Mouse (Mus musculus): ENCODE data around the gene Lrcol1. TPM values are rescaled to one million over a fixed set of nuclear protein-coding genes. Genes with fewer than 3 reads are reported as not detected.

Gene Lrcol1
- total RNA-seq, 2 experiments from 2014 or later, result not detected

DNA sequence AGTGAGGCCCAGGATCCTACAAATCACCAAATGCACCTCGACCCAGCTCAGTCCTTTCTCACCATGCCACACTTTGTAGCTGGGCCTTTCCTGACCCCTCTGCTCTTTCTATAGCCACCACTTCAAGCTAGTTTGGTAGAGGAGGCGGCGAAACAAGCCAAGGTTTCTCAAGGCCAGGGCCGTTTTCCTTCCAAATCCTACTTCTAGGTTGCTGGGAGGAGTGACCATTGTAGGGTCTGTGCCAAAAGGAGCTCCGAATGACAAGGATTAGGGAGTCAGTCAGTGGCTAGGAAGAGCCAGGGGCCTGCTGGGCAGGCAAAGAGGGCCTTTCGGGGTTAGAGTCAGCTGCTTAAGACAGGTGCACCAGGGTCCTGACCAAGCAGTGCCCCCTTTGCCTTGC lies 40.0 kb downstream of the Lrcol1 start:
- no peak for DNase-seq (ENCODE audit: low spot score in 2 of 2)
- intact Hi-C loops (cut with DNase I), result no loop called here

DNA sequence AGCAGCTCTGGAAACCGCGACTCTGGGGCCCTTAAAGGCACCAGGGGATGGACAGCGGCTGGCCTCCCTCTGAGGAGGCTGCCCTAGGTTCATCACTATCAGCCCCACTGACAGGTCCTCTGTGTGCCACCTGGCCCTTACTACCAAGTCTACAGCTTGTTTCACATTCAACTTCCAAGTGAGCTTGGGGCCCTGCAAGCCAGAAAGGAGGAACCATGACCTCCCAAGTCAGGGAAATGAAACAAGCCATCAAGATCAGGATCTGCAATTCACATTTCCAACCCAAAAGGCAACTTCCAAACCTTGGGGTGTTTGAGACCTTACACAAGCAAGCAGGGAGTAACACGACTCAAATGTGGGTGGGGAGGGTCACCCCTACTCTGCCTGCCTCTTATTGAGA lies 40.7 kb downstream of the Lrcol1 start:
- intact Hi-C loops (cut with DNase I), result no loop called here

DNA sequence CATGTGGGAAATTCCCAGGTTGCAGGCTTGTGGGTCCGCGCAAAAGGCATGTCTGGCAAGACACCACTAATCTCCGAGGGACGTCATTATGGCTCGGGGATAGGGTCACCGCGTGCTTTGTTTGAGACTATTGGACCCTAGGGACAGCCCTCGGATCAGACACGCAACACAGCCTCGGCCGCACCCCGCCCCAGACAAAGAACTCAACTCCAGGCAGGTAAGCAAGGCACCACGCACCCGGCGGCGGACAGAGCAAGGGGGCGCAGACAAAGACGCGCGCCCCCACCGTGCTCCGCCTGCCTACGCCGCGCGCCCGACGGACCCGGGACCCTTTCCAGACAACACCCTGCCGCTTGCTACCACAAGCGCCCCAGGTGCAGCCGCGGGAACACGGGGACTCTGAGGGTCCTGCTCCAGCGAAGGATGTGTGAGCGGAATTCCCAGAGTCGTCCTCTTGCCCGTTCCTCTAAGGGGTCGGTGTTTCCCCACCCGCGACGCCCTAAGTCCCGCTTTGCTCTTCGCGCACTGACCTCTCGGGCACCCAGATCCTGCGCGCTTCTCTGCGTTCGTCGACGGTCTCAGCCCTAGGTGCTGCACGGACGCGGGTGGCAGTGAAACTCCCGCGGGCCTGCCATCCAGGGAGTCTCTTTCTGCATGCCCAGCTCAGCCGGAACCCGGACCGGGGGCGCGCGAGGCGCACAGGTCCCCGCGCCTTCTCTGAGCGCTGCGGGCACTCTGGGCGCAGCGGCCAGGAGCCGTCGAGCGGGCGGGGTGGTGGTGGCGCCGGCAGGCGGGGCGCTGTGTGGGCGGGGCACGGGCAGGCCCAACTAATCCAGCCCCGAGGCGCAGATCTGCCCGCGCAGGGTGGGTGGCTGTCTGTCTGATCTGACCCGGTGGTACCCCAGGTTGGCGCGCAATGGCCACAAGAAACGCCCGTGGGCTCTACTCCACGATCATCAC lies 42.1 kb downstream of the Lrcol1 start:
- intact Hi-C loops (cut with DNase I), result no loop called here
- DNase-seq (ENCODE audit: low spot score in 2 of 2), result peak; percentile 58 to 70

More for the DNA sequence above, 40.7 kb downstream of the Lrcol1 start:
- no peak for DNase-seq (ENCODE audit: low spot score in 2 of 2)

DNA sequence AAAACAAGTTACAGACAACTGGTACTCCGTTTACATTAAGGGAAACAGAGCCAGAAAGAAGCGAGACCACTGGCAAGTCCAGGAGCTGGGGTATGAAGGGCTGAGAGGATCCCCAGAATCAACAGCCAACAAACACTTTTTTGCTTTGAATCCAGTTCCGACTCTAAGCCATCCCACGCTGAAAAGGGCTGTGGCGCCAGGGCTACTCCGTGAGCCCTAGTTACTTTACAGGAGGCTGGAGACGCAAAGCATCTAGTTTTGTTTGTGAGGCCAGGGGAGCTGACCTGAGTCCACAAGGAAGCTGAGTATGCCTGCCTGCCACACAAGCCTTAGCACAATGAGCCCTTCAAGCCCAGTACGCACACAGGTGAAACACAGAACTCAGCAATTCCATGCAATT lies 42.8 kb downstream of the Lrcol1 start:
- intact Hi-C loops (cut with DNase I), result no loop called here
- no peak for DNase-seq (ENCODE audit: low spot score in 2 of 2)

DNA sequence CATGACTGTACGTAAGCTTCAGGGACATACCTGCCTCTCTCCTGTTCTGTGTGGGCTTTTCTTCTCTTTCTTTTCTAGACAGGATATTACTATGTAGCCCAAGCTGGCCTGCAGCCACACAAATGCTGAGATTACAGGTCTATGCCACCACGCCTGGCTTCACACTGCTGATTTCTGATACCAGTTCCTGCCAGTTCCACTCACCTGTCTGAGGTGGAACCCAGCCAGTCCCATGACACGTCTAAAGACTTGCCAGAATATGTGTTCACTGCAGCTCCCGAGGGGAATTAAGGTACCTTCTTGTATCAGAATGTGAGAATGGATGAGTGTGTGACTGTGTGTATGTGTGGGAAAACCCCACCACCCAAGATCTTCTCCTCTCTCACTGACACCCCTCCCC lies 46.1 kb downstream of the Lrcol1 start:
- no peak for DNase-seq (ENCODE audit: low spot score in 2 of 2)
- intact Hi-C loops (cut with DNase I), result no loop called here

DNA sequence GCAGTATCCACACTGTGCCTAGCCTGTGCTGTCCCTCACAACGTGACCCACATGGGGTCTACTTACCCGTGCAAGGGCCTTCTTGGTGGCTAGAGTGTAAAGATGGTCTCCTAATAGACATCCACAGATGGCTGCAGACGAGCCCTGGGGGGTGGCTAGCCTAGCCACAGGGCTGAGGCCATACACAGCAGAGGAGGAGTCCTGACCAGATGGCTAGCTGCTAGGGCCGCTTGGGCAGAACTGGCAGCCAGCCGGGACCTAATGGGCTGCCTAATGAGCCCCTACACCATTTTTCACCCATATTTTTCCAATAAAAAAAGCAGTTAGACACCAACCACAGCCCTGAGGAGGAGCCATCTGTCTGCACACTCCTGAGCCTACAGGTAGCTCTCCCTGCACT lies 48.2 kb downstream of the Lrcol1 start:
- no peak for DNase-seq (ENCODE audit: low spot score in 2 of 2)
- intact Hi-C loops (cut with DNase I), result no loop called here

DNA sequence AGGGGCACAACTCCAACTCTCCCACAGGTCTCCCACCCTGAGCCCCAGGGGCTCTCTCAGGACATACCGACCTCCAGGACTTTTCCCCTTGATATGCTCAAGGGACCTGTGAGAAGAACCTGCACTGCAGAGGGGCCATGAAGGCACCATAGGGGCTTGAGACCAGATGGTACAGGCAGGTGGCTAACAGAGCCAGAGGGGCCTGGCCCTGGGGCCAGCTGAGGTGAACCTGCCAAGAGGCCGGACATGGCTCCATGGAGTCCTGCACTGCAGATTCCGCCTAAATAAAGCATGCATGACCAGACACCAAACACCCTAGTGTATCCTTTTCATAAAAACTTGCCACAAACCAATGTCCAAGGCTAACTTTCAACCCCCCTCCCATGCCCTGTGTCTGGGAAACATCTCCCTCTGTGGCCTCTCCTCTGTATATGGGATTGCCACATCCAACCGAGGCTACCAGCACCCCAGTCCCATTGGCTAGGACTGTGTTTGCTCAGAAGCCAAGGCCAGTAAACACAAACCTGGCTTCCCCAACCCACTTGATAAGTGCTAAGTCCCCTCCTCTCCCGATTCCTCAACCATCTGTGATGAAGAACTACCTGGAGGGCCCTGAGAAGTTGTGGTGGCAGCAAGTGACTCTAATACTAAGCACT lies 50.6 kb downstream of the Lrcol1 start:
- intact Hi-C loops (cut with DNase I), result no loop called here
- no peak for DNase-seq (ENCODE audit: low spot score in 2 of 2)

DNA sequence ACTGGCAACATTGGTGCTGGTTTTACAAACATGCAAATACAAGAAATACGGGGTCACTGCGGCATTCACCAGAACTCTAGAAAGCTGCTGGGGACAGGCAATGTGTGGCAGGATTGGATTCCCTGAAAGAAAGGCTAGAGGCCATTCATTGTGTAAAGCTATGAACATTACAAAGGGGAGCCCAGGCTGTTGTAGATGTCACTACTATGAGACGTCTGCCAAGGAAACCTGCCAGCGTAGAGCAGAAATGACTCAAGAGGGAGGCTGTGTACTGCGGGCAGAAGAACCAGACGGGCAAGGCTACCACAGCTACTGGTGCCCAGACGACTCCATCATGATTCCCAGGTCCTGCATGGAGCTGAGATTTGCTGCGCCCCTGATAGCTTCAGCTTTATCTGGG lies 56.6 kb downstream of the Lrcol1 start:
- intact Hi-C loops (cut with DNase I), result no loop called here
- no peak for DNase-seq (ENCODE audit: low spot score in 2 of 2)

DNA sequence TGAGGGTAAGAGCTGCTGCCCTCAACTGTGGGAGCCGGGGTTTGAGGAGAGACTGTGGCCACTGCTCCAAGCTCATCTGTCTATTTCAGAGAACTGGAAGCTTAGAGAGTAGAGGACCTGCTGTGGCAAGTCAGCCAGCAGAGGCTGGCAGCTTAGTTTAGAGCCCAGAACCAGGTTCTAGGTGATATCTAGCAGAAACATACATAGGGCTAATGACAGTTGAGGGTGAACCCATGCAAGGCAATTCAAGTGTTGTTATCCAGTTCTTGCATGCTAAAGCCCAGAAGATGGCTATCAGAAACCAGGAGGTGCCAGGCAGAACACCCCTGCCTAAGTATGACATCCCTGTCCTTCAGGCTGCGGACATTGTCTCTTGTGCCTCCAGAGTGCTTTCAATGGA lies 58.0 kb downstream of the Lrcol1 start:
- intact Hi-C loops (cut with DNase I), result no loop called here
- DNase-seq (ENCODE audit: low spot score in 2 of 2), result no peak

DNA sequence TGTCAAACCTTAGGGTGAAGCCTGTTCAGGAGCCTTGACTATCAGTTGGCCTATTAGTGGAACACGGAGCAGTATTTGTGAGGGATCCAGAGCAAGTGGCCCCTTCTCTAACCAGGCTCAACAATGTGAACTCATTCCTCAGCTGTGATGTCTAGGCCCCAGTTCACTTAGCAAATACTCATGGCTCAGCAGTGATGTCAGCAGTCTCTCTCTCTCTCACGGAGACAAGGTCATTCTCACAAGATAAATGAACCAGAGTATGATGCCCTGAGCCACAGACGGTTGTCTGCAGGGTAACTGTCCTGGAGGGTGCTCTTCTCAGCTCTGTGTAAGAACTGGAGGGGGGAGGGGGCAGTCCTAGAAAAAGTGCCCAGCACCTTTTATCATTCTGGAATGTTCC lies 59.4 kb downstream of the Lrcol1 start:
- DNase-seq (ENCODE audit: low spot score in 2 of 2), result no peak
- intact Hi-C loops (cut with DNase I), result no loop called here

Other genes with a start within 250 kb of the Lrcol1 start
- gene Plcxd1, start 244.8 kb upstream of the Lrcol1 start, total RNA-seq (2021), result 1 to 10 TPM; 8.6 to 8.7 TPM
- 10 to 100 TPM; 84.2 to 85.4 TPM for gene Gtpbp6, start 236.5 kb upstream of the Lrcol1 start, total RNA-seq (2021)
- 10 to 100 TPM; 15.7 to 17.3 TPM for gene Zfp605, start 234.6 kb upstream of the Lrcol1 start, total RNA-seq (2021)
- gene Chfr, start 208.9 kb upstream of the Lrcol1 start, total RNA-seq (2021), result 10 to 100 TPM; 59.7 to 69.1 TPM
- 10 to 100 TPM; 38.5 to 44.6 TPM for gene Golga3, start 168.0 kb upstream of the Lrcol1 start, total RNA-seq (2021)
- gene Ankle2, start 113.7 kb upstream of the Lrcol1 start, total RNA-seq (2021), result 10 to 100 TPM; 28.7 to 29.5 TPM
- 10 to 100 TPM; 63.9 to 71.6 TPM for gene Pgam5, start 74.8 kb upstream of the Lrcol1 start, total RNA-seq (2021)
- gene Pxmp2, start 58.5 kb upstream of the Lrcol1 start, total RNA-seq (2021), result 1 to 10 TPM; 4.7 to 6.2 TPM
- 1 to 10 TPM; 1.3 to 2.5 TPM for gene Pole, start 58.4 kb upstream of the Lrcol1 start, total RNA-seq (2021)
- under 1 TPM; 0.37 to 0.38 TPM for gene P2rx2, start 1.5 kb upstream of the Lrcol1 start, total RNA-seq (2021)
- 10 to 100 TPM; 75.8 to 81.9 TPM for gene Fbrsl1, start 103.8 kb downstream of the Lrcol1 start, total RNA-seq (2021)
- 10 to 100 TPM; 83.1 to 88.7 TPM for gene Galnt9, start 199.6 kb downstream of the Lrcol1 start, total RNA-seq (2021)